Mouse (Mus musculus): ENCODE results near the gene Fam25c. TPM values are rescaled to one million over a fixed set of nuclear protein-coding genes. Genes with fewer than 3 reads are reported as not detected.

The Fam25c gene
- polyA plus RNA-seq (2012; rRNA removed), result 68.4 TPM in 1 of 2 replicates, not detected in the other

DNA sequence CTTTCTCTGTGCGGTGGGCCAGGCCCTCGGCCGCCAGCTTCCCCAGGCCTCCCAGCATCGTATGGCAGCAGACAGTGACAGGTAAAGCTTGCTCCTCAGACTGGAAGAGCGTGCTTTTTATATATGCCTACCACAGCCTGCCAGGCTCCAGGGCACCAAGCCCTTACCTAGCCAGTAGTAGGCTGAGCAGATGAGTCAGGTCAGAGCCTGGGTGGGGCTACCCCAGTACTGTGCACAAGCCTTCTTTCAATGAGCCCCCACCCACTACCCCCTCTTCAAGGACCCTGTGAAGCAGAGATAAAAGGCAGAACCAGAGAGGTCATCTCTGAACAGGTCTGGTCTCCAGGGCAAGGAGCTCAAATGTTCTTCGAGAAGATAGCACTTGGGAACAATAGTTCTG is at the start of gene Fam25c:
Fam25c (minus strand) TSS at position 133 of the 400 bp plus-strand sequence.
- DNase-seq, result no peak
- 69% methylated on average over 6 of the region's 6 CpGs for WGBS
- TF ChIP-seq CTCF (IDR thresholded peaks at IDR 0.05; ENCODE audit: insufficient read depth, low read length) (no peak), POLR2A (IDR thresholded peaks at IDR 0.05; ENCODE audit: borderline replicate concordance, extremely low read depth, low read depth, low read length) (no peak)

DNA sequence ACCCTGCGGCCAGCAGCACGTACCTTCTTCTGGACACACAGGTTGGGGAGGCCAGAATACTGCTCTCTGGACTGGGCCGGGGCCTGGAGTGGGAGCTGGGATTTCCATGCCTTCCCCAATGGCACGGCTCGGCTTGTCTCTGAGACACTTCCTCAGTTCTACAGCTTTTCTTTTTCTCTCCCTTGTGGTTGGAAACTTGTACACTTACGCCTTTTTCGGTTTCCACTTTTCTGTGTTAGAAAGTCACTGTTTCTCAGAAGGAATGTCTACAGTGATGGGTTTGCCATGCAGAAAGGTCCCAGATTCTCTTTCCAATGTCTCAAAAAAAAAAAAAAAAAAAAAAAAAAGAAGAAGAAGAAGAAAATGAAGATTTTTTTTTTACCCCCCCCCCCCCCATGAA is 48.2 kb upstream of the Fam25c start:
- Histone ChIP-seq H3K4me1 (ENCODE audit: control insufficient read depth, insufficient read depth, low read length) (no peaks in the 10 kb centered on the region), H3K4me3 (replicated peaks; ENCODE audit: extremely low read depth, low read depth, low read length) (no peak overlapping the region)
- 93% methylated on average over 7 of the region's 7 CpGs for WGBS
- no peak for DNase-seq
- TF ChIP-seq POLR2A (IDR thresholded peaks at IDR 0.05; ENCODE audit: borderline replicate concordance, extremely low read depth, low read depth, low read length), result no peak
- no peak for TF ChIP-seq CTCF (IDR thresholded peaks at IDR 0.05; ENCODE audit: insufficient read depth, low read length)

More for the DNA sequence above, at the start of gene Fam25c:
- Histone ChIP-seq H3K4me1 (ENCODE audit: control insufficient read depth, insufficient read depth, low read length) (peaks cover 4% of the 10 kb centered on the region; the same call in 1 of the 2 replicates), H3K4me3 (replicated peaks; ENCODE audit: extremely low read depth, low read depth, low read length) (no peak within 1 kb of the TSS)

DNA sequence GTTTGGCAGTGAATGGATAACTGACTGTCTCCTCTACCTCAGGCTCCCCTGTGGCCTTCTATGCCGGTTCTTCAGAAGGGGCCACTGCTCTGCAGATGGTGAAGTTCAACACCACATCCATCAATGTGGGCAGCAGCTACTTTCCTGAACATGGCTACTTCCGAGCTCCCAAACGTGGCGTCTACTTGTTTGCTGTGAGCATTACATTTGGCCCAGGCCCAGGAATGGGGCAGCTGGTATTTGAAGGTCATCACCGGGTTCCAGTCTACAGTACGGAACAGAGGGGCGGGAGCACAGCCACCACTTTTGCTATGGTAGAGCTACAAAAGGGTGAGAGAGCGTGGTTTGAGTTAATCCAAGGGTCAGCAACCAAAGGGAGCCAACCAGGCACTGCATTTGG is 47.6 kb upstream of the Fam25c start:
- DNase-seq, result no peak
- Histone ChIP-seq H3K4me3 (replicated peaks; ENCODE audit: extremely low read depth, low read depth, low read length) (no peak overlapping the region), H3K4me1 (ENCODE audit: control insufficient read depth, insufficient read depth, low read length) (no peaks in the 10 kb centered on the region)
- WGBS, result 57% methylated on average over 8 of the region's 8 CpGs
- TF ChIP-seq POLR2A (IDR thresholded peaks at IDR 0.05; ENCODE audit: borderline replicate concordance, extremely low read depth, low read depth, low read length) (no peak), CTCF (IDR thresholded peaks at IDR 0.05; ENCODE audit: insufficient read depth, low read length) (no peak)

DNA sequence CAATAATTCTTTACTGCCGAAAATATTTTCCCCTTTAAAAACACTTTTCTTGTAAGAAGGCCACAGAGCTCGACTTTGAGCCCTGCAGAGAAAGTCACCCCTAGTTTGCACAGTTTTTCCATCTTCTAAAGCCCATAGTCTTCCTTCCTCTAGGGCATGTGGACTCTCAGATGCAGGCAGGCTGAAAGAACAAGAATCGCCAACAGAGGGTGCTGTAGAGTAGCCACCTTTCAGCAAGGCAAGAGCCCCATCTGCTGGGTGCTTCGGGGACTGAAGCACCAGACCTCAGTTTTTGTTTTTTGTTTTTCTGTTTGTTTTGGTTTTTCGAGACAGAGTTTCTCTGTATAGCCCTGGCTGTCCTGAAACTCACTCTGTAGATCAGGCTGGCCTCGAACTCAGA is 45.9 kb upstream of the Fam25c start:
- Histone ChIP-seq H3K4me3 (replicated peaks; ENCODE audit: extremely low read depth, low read depth, low read length) (no peak overlapping the region), H3K4me1 (ENCODE audit: control insufficient read depth, insufficient read depth, low read length) (no peaks in the 10 kb centered on the region)
- WGBS, result 38% methylated on average over 6 of the region's 6 CpGs
- TF ChIP-seq POLR2A (IDR thresholded peaks at IDR 0.05; ENCODE audit: borderline replicate concordance, extremely low read depth, low read depth, low read length) (no peak), CTCF (IDR thresholded peaks at IDR 0.05; ENCODE audit: insufficient read depth, low read length) (peak; percentile 100)
- DNase-seq, result peak; percentile 70

DNA sequence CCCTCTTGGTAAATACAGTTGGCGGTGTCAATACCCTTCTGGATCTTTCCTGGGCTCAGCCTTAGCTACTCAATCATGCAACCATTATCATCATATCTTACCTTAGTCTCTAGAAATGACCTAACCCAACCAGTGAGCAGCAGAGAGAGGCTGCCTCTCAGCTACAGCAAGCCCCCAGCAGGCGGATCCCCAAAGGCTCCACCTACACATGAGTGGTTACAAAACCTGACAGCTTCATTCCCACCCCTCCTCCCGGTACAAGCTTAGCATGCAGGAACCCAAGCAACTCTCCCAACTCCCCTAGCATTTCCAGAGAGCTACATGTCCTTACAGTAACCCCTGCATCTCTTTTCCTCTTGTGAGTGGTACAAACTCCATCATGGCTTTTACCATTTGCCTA is 44.8 kb upstream of the Fam25c start:
- 88% methylated on average over 3 of the region's 3 CpGs for WGBS
- TF ChIP-seq CTCF (IDR thresholded peaks at IDR 0.05; ENCODE audit: insufficient read depth, low read length) (no peak), POLR2A (IDR thresholded peaks at IDR 0.05; ENCODE audit: borderline replicate concordance, extremely low read depth, low read depth, low read length) (no peak)
- no peaks in the 10 kb centered on the region for H3K4me1 ChIP-seq (ENCODE audit: control insufficient read depth, insufficient read depth, low read length)
- H3K4me3 ChIP-seq (replicated peaks; ENCODE audit: extremely low read depth, low read depth, low read length), result no peak overlapping the region
- no peak for DNase-seq

DNA sequence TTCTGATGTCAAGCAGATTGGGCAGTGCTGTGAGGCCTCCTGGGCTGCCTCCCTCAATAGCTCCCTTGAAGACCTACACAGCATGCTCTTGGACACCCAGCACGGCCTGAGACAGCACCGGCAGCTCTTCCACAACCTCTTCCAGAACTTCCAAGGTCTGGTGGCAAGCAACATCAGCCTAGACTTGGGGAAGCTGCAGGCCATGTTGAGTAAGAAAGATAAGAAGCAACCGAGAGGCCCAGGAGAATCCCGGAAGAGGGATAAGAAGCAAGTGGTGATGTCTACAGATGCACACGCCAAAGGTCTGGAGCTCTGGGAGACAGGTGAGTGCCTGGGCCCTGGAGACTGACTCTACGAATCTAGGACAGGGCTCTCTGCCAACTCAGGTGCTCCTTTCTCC is 44.1 kb upstream of the Fam25c start:
- no peaks in the 10 kb centered on the region for H3K4me1 ChIP-seq (ENCODE audit: control insufficient read depth, insufficient read depth, low read length)
- H3K4me3 ChIP-seq (replicated peaks; ENCODE audit: extremely low read depth, low read depth, low read length), result no peak overlapping the region
- 88% methylated on average over 6 of the region's 6 CpGs for WGBS
- no peak for DNase-seq
- TF ChIP-seq POLR2A (IDR thresholded peaks at IDR 0.05; ENCODE audit: borderline replicate concordance, extremely low read depth, low read depth, low read length), result no peak
- TF ChIP-seq CTCF (IDR thresholded peaks at IDR 0.05; ENCODE audit: insufficient read depth, low read length), result no peak

DNA sequence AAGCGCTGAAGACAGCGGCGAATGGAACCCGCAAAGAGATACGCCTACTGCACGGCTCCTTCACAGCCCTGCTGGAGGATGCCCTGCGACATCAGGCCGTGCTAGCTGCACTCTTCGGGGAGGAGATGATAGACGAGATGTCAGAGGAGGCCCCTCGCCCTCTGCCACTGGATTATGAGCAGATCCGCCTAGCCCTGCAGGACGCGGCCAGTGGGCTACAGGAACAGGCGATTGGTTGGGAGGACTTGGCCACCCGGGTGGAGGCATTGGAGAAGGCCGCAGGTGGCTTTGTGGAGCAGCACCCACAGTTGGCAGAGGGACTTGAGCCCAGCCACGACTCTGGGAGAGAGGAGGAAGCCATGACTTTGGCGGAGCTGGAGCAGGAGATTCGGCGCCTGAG is 43.7 kb upstream of the Fam25c start:
- WGBS, result 87% methylated on average over 21 of the region's 21 CpGs
- no peak for DNase-seq
- Histone ChIP-seq H3K4me1 (ENCODE audit: control insufficient read depth, insufficient read depth, low read length) (no peaks in the 10 kb centered on the region), H3K4me3 (replicated peaks; ENCODE audit: extremely low read depth, low read depth, low read length) (no peak overlapping the region)
- TF ChIP-seq POLR2A (IDR thresholded peaks at IDR 0.05; ENCODE audit: borderline replicate concordance, extremely low read depth, low read depth, low read length), result no peak
- no peak for TF ChIP-seq CTCF (IDR thresholded peaks at IDR 0.05; ENCODE audit: insufficient read depth, low read length)

DNA sequence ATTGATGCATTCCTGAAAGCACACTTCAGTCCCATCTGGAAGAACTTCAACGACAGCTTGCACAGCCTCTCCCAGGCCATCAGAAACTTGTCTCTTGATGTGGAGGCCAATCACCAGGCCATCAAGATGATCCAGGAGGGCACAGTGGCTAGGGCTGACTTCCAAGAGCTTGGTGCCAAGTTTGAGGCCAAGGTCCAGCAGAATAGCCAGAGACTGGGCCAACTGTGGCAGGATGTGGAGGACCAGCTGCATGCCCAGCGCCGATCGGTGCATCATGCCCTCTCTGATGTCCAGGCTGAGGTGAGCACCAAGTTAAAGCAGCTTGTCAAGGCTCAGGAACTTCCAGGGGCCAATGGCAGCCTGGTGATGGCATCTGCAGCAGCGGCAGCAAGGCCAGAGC is 42.6 kb upstream of the Fam25c start:
- H3K4me1 ChIP-seq (ENCODE audit: control insufficient read depth, insufficient read depth, low read length), result no peaks in the 10 kb centered on the region
- H3K4me3 ChIP-seq (replicated peaks; ENCODE audit: extremely low read depth, low read depth, low read length), result no peak overlapping the region
- WGBS, result 81% methylated on average over 5 of the region's 5 CpGs
- no peak for DNase-seq
- no peak for TF ChIP-seq CTCF (IDR thresholded peaks at IDR 0.05; ENCODE audit: insufficient read depth, low read length)
- TF ChIP-seq POLR2A (IDR thresholded peaks at IDR 0.05; ENCODE audit: borderline replicate concordance, extremely low read depth, low read depth, low read length), result no peak

DNA sequence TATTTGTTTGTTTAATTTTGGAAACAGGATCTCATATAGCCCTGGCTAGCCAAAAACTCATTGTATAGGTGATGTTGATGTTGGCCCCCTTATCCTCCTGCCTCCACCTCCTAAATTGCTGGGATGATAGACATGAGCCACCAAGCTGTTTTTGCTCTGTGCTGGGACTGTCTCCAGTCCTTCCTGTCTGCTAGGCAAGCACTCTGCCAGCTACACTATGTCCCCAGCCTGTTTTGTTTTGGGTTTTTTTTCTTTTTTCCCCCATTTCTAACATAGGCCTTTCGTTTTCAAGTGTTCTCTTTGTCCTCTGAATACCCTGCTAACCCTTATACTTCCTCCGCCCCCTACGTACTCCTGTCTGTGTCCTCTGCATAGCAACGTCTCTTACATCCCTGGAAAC is 38.1 kb upstream of the Fam25c start:
- DNase-seq, result no peak
- H3K4me1 ChIP-seq (ENCODE audit: control insufficient read depth, insufficient read depth, low read length), result no peaks in the 10 kb centered on the region
- TF ChIP-seq POLR2A (IDR thresholded peaks at IDR 0.05; ENCODE audit: borderline replicate concordance, extremely low read depth, low read depth, low read length), result no peak
- TF ChIP-seq CTCF (IDR thresholded peaks at IDR 0.05; ENCODE audit: insufficient read depth, low read length), result no peak
- WGBS, result 67% methylated on average over 4 of the region's 4 CpGs
- no peak overlapping the region for H3K4me3 ChIP-seq (replicated peaks; ENCODE audit: extremely low read depth, low read depth, low read length)

DNA sequence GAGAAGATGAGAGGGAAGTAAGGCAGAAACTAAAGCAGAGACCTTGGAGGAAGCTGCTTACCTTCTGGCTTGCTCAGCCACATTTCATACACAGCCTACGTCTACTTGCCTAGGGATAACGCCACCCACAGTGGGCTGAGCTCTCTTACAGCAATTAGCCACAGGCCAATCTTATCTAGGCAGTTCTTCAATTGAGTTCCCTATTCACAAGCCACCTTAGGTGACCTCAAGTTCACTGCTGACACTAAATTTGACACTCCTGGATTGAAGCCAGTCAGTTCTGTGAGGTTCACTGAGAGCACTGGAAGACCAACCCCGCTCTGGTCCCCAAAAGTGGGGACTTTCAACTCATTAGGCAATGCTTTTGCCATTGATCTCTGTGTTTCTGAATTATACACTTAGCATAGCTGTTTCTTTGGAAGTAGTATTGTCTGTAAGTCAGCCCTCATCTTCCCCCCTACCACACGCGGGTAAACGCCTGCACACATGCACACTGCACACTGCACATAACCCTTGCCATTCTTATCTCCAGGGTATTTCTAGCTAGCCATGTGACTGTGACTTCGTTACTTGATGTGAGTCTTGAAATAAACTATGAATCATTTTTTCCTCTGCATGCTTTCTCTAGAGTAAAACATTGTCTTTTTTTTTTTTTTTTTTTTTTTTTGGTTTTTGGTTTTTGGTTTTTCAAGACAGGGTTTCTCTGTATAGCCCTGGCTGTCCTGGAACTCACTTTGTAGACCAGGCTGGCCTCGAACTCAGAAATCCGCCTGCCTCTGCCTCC is 27.9 kb upstream of the Fam25c start:
- Histone ChIP-seq H3K4me1 (ENCODE audit: control insufficient read depth, insufficient read depth, low read length) (peaks cover 8% of the 10 kb centered on the region), H3K4me3 (replicated peaks; ENCODE audit: extremely low read depth, low read depth, low read length) (no peak overlapping the region)
- TF ChIP-seq POLR2A (IDR thresholded peaks at IDR 0.05; ENCODE audit: borderline replicate concordance, extremely low read depth, low read depth, low read length) (no peak), CTCF (IDR thresholded peaks at IDR 0.05; ENCODE audit: insufficient read depth, low read length) (no peak)
- no peak for DNase-seq
- WGBS, result 89% methylated on average over 9 of the region's 9 CpGs

All from lung, adult 2 months (tissue).